Mouse (Mus musculus) erythroblast, embryonic 14.5 days (primary cell): ENCODE results near the gene Sox5.

Source experiments
- GATA1 ChIP-seq: IDR thresholded peaks from 2 replicates; pipeline ENCODE4 v1.6.1; 2012; ENCODE audit warnings: low read length, inconsistent platforms, mixed read lengths
- TAL1 ChIP-seq: IDR thresholded peaks from 3 replicates; pipeline ENCODE4 v1.6.1; 2012; ENCODE audit warnings: low read length, inconsistent platforms, mixed read lengths

DNA sequence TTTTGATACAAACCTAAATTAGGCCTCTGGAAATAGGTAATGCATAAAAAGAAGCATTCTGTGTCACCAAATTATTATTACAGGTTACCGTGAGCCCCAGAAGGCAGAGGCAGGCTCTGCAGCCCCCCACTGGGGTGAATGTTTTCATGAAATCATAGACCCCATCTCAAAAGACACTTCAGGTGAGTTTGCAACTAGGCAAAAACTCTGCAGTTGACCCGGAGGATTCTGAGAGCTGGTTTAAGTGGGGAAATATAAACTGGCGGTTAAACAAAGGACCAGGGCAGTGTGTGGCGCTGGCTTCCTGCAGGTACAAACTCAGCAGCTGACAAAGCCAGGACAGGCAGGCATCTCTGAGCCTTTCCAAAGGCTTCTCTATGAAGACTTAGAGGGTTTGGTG lies 30.2 kb downstream of the Sox5 start:
- TF ChIP-seq GATA1 (no peak), TAL1 (no peak)
